ENCODE assay signal across 9 mouse cellular contexts in genomic region chr8:104103462-104103861, GRCm38 (mm10). TPM values are rescaled to one million over a fixed set of nuclear protein-coding genes. Genes with fewer than 3 reads are reported as not detected.
A peak's percentile ranks its signal among the peaks of the same experiment; 100 is the strongest.
DNase-seq lines count a peak whose midpoint lies in the region; ATAC-seq and TF ChIP-seq lines count a peak whose summit lies in the region.
"Had no signal": no experiment of that assay in that cellular context is flagged by ENCODE, and none has a peak within 500 bp of the region (broad histone marks: within the 10 kb centered on the region; RNA-seq: fewer than 3 reads in every experiment).

No protein-coding gene starts in this region.

- 79% methylated on average over 7 of the region's 7 CpGs for WGBS in forebrain, embryonic 10.5 days
- WGBS in forebrain, embryonic 15.5 days: 64% methylated on average over 7 of the region's 7 CpGs
- WGBS in liver, postnatal 0 days (ENCODE audit: insufficient replicate concordance): 31% methylated on average over 7 of the region's 7 CpGs
- WGBS in liver, embryonic 11.5 days: 51% methylated on average over 7 of the region's 7 CpGs
- 64% methylated on average over 7 of the region's 7 CpGs for WGBS in kidney, embryonic 16.5 days
- WGBS in neural tube, embryonic 15.5 days: 80% methylated on average over 7 of the region's 7 CpGs

- peaks cover 14% of the 10 kb centered on the region for H3K4me1 ChIP-seq in forebrain, embryonic 10.5 days
- H3K4me1 ChIP-seq in forebrain, embryonic 15.5 days: 0 out of 2 replicates have a peak, but pooled peaks cover 5% of the 10 kb centered on the region
- H3K4me1 ChIP-seq in liver, postnatal 0 days (ENCODE audit: insufficient read depth): peaks cover 9% of the 10 kb centered on the region
- peaks cover 23% of the 10 kb centered on the region for H3K4me1 ChIP-seq in liver, embryonic 11.5 days (replicated peaks; ENCODE audit: control insufficient read depth, insufficient read depth, low read length)
- peaks cover 24% of the 10 kb centered on the region for H3K4me1 ChIP-seq in kidney, embryonic 16.5 days (ENCODE audit: insufficient read depth, low read length)
- H3K4me1 ChIP-seq in neural tube, embryonic 15.5 days: peaks cover 10% of the 10 kb centered on the region; the same call in 1 of the 2 replicates

- intact Hi-C loops in left cerebral cortex, postnatal 4 days (cut with DNase I): no loop called here

- no peaks in the 10 kb centered on the region for H3K36me3 ChIP-seq in forebrain, embryonic 10.5 days (replicated peaks)
- H3K36me3 ChIP-seq in forebrain, embryonic 15.5 days: no peaks in the 10 kb centered on the region
- no peaks in the 10 kb centered on the region for H3K36me3 ChIP-seq in liver, postnatal 0 days (replicated peaks; ENCODE audit: insufficient read depth, low read length)
- no peaks in the 10 kb centered on the region for H3K36me3 ChIP-seq in liver, embryonic 11.5 days (ENCODE audit: control insufficient read depth, insufficient read depth, low read length)
- no peaks in the 10 kb centered on the region for H3K36me3 ChIP-seq in kidney, embryonic 16.5 days (ENCODE audit: insufficient read depth, low read length)
- H3K36me3 ChIP-seq in neural tube, embryonic 15.5 days: no peaks in the 10 kb centered on the region

- no peak for TF ChIP-seq CTCF in liver, postnatal 0 days (IDR thresholded peaks at IDR 0.05; ENCODE audit: low read depth)

- ATAC-seq in forebrain, embryonic 15.5 days (replicated peaks): no peak
- no peak for ATAC-seq in liver, postnatal 0 days
- no peak for ATAC-seq in liver, embryonic 11.5 days (replicated peaks; ENCODE audit: low FRiP score)
- no peak for ATAC-seq in kidney, embryonic 16.5 days (ENCODE audit: low FRiP score, low TSS enrichment)
- ATAC-seq in neural tube, embryonic 15.5 days (ENCODE audit: low FRiP score): no peak

- H3K27ac ChIP-seq in forebrain, embryonic 10.5 days: no peak overlapping the region
- H3K27ac ChIP-seq in forebrain, embryonic 15.5 days (replicated peaks): no peak overlapping the region
- peak overlapping the region; percentile 52; the same call in 1 of the 2 replicates for H3K27ac ChIP-seq in liver, postnatal 0 days (ENCODE audit: low read depth)
- H3K27ac ChIP-seq in liver, embryonic 11.5 days (ENCODE audit: low read depth, low read length): no peak overlapping the region
- H3K27ac ChIP-seq in kidney, embryonic 16.5 days (ENCODE audit: low read length): no peak overlapping the region
- no peak overlapping the region for H3K27ac ChIP-seq in neural tube, embryonic 15.5 days (replicated peaks)

- H3K27me3 ChIP-seq in forebrain, embryonic 10.5 days (ENCODE audit: poor library complexity, severe bottlenecking): no peaks in the 10 kb centered on the region
- no peaks in the 10 kb centered on the region for H3K27me3 ChIP-seq in forebrain, embryonic 15.5 days
- H3K27me3 ChIP-seq in liver, postnatal 0 days (ENCODE audit: insufficient read depth, low read length): no peaks in the 10 kb centered on the region
- no peaks in the 10 kb centered on the region for H3K27me3 ChIP-seq in liver, embryonic 11.5 days (replicated peaks; ENCODE audit: control insufficient read depth, insufficient read depth, low read length)
- H3K27me3 ChIP-seq in kidney, embryonic 16.5 days (ENCODE audit: insufficient read depth, low read length): no peaks in the 10 kb centered on the region
- no peaks in the 10 kb centered on the region for H3K27me3 ChIP-seq in neural tube, embryonic 15.5 days (replicated peaks)

- DNase-seq in forebrain, embryonic 10.5 days (ENCODE audit: extremely low spot score, low spot score): no peak
- no peak for DNase-seq in liver, postnatal 0 days
- DNase-seq in liver, embryonic 11.5 days (ENCODE audit: low spot score): no peak
- no peak for DNase-seq in urinary bladder, postnatal 10 days (ENCODE audit: low spot score)
- DNase-seq in left cerebral cortex, postnatal 4 days: no peak

- H3K9ac ChIP-seq in forebrain, embryonic 15.5 days (replicated peaks): no peak overlapping the region
- no peak overlapping the region for H3K9ac ChIP-seq in liver, postnatal 0 days (replicated peaks)
- H3K9ac ChIP-seq in liver, embryonic 11.5 days (ENCODE audit: low read depth, low read length): no peak overlapping the region
- H3K9ac ChIP-seq in kidney, embryonic 16.5 days (replicated peaks; ENCODE audit: low read length): 0 out of 2 replicates have a peak overlapping the region, but pooled peaks have one; percentile 18
- no peak overlapping the region for H3K9ac ChIP-seq in neural tube, embryonic 15.5 days (replicated peaks)

- H3K4me3 ChIP-seq in forebrain, embryonic 10.5 days: 0 out of 2 replicates have a peak overlapping the region, but pooled peaks have one; percentile 23
- H3K4me3 ChIP-seq in forebrain, embryonic 15.5 days: no peak overlapping the region
- 0 out of 2 replicates have a peak overlapping the region, but pooled peaks have one; percentile 16 for H3K4me3 ChIP-seq in liver, postnatal 0 days (ENCODE audit: low read depth, low read length)
- no peak overlapping the region for H3K4me3 ChIP-seq in liver, embryonic 11.5 days (ENCODE audit: low read depth, low read length)
- H3K4me3 ChIP-seq in kidney, embryonic 16.5 days (ENCODE audit: low read length): peak overlapping the region; percentile 42
- H3K4me3 ChIP-seq in neural tube, embryonic 15.5 days (replicated peaks): 0 out of 2 replicates have a peak overlapping the region, but pooled peaks have one; percentile 8

- no peak overlapping the region for H3K4me2 ChIP-seq in forebrain, embryonic 15.5 days (replicated peaks)
- H3K4me2 ChIP-seq in liver, postnatal 0 days (ENCODE audit: low read depth, low read length): peak overlapping the region; percentile 2; the same call in 1 of the 2 replicates
- H3K4me2 ChIP-seq in liver, embryonic 11.5 days: no peak overlapping the region
- peak overlapping the region; percentile 45 for H3K4me2 ChIP-seq in kidney, embryonic 16.5 days (replicated peaks; ENCODE audit: low read depth, low read length)
- peak overlapping the region; percentile 17 for H3K4me2 ChIP-seq in neural tube, embryonic 15.5 days

- H3K9me3 ChIP-seq in forebrain, embryonic 10.5 days: no peaks in the 10 kb centered on the region
- no peaks in the 10 kb centered on the region for H3K9me3 ChIP-seq in forebrain, embryonic 15.5 days
- no peaks in the 10 kb centered on the region for H3K9me3 ChIP-seq in liver, postnatal 0 days (ENCODE audit: low read length)
- H3K9me3 ChIP-seq in liver, embryonic 11.5 days (ENCODE audit: control insufficient read depth, low read length): no peaks in the 10 kb centered on the region
- H3K9me3 ChIP-seq in kidney, embryonic 16.5 days (ENCODE audit: low read length): no peaks in the 10 kb centered on the region
- no peaks in the 10 kb centered on the region for H3K9me3 ChIP-seq in neural tube, embryonic 15.5 days (replicated peaks)

- TF ChIP-seq EP300 in liver, postnatal 0 days (IDR thresholded peaks at IDR 0.05; ENCODE audit: low read depth): no peak

RNA-seq across cellular contexts. Expression of gene Cdh5, which starts 2.0 kb away (rescaled TPM):
- polyA plus RNA-seq in forebrain, embryonic 10.5 days (2016; fragmentation: Nextera tagmentation; extraction: Ambion mirVana): 12.5 and 14.3 TPM in 2 replicates
- polyA plus RNA-seq in forebrain, embryonic 15.5 days (2015; fragmentation: Nextera tagmentation; extraction: Ambion mirVana): 9.0 and 9.3 TPM in 2 replicates
- polyA plus RNA-seq in liver, postnatal 0 days (2015; fragmentation: Nextera tagmentation; extraction: Ambion mirVana): 8.8 and 10.0 TPM in 2 replicates
- polyA plus RNA-seq in liver, embryonic 11.5 days (2014; fragmentation: Nextera tagmentation; extraction: Ambion mirVana): 17.1 and 19.3 TPM in 2 replicates
- polyA plus RNA-seq in kidney, embryonic 16.5 days (2015; fragmentation: Nextera tagmentation; extraction: Ambion mirVana): 38.1 and 42.2 TPM in 2 replicates
- polyA plus RNA-seq in neural tube, embryonic 15.5 days (2015; fragmentation: Nextera tagmentation; extraction: Ambion mirVana): 12.5 and 17.7 TPM in 2 replicates
- total RNA-seq in left cerebral cortex, postnatal 4 days (2021): 10 to 100 TPM; 21.8 to 24.4 TPM
- total RNA-seq: megakaryocyte-erythroid progenitor cell, adult 5-6 weeks had no signal

Comparison
In these comparisons a context has a peak if more than half of its experiments do, and no peak if none do; other contexts are left out.
1. H3K4me3 ChIP-seq: peak in forebrain, embryonic 10.5 days (single experiment), liver, postnatal 0 days (single experiment), kidney, embryonic 16.5 days (single experiment) and neural tube, embryonic 15.5 days (single experiment); none in forebrain, embryonic 15.5 days (single experiment) and liver, embryonic 11.5 days (single experiment).
2. H3K4me2 ChIP-seq: peak in liver, postnatal 0 days (single experiment), kidney, embryonic 16.5 days (single experiment) and neural tube, embryonic 15.5 days (single experiment); none in forebrain, embryonic 15.5 days (single experiment) and liver, embryonic 11.5 days (single experiment).